Mouse (Mus musculus) CH12.LX (cell line): Measurements from ENCODE around the gene Itpr1.

ENCODE experiments used
- CTCF ChIP-seq, 2 experiments: IDR thresholded peaks in 1 of 2; conservative IDR thresholded peaks in 1 of 2; 2 replicates each; pipeline ENCODE4 v1.5.1; 2011 to 2012; ENCODE audit warnings: low read depth in 2 of 2, low read length in 2 of 2, improper control_type of control experiment in 1 of 2, inconsistent platforms in 1 of 2, mild to moderate bottlenecking in 1 of 2, moderate library complexity in 1 of 2
- POLR2A ChIP-seq: IDR thresholded peaks from 2 replicates; pipeline ENCODE4 v1.6.1; 2011; ENCODE audit warnings: low read depth, mild to moderate bottlenecking, improper control_type of control experiment, low read length

- TF ChIP-seq CTCF (conservative IDR thresholded peaks at IDR 0.05 in 1 of 2, IDR thresholded peaks at IDR 0.05 in 1 of 2; ENCODE audit: low read depth in 2 of 2, low read length in 2 of 2) (no peak), POLR2A (no peak)
Observed at GRCm38 (mm10) chr6:108238011-108238410, 25.1 kb downstream of the Itpr1 start.
